Comparison of ENCODE assay signal across 11 mouse cellular contexts in the genomic region with DNA sequence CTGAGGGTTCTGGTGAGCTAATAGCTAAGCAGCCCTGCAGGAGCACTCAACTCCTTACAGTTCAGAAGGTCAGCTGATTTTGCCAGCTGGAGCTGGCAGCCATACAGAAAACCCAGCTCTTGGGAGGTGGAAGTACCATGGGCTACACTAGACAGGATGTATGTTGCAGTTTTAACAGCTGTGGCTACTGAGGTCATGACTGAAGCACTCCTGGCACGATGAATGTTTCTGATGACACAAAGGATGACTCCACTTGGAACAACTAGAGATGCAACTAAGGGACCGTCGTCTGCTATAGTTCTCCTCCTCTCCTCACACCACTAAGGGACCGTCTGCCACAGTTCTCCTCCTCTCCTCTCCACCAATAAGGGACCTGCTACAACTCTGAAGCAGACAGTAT. TPM values are rescaled to one million over a fixed set of nuclear protein-coding genes. Genes with fewer than 3 reads are reported as not detected.
DNase-seq lines count a peak whose midpoint lies in the region; ATAC-seq and TF ChIP-seq lines count a peak whose summit lies in the region.
"Had no signal": no experiment of that assay in that cellular context is flagged by ENCODE, and none has a peak within 500 bp of the region (broad histone marks: within the 10 kb centered on the region; RNA-seq: fewer than 3 reads in every experiment).

No protein-coding gene starts in this region.

- no peaks in the 10 kb centered on the region for H3K27me3 ChIP-seq in lung, embryonic 14.5 days (ENCODE audit: insufficient read depth, low read length)
- no peaks in the 10 kb centered on the region for H3K27me3 ChIP-seq in embryonic facial prominence, embryonic 14.5 days (replicated peaks; ENCODE audit: control insufficient read depth, insufficient read depth, low read length)
- H3K27me3 ChIP-seq in limb, embryonic 13.5 days = no peaks in the 10 kb centered on the region
- H3K27me3 ChIP-seq: hindbrain, embryonic 15.5 days had no signal

- H3K27ac ChIP-seq in lung, embryonic 14.5 days (ENCODE audit: low read depth) = no peak overlapping the region
- H3K27ac ChIP-seq in embryonic facial prominence, embryonic 14.5 days (replicated peaks; ENCODE audit: low read depth, low read length) = no peak overlapping the region
- no peak overlapping the region for H3K27ac ChIP-seq in limb, embryonic 13.5 days
- H3K27ac ChIP-seq: hindbrain, embryonic 15.5 days; liver, embryonic 14.5 days had no signal

- H3K36me3 ChIP-seq in lung, embryonic 14.5 days (ENCODE audit: insufficient read depth) = peaks cover 25% of the 10 kb centered on the region
- H3K36me3 ChIP-seq in embryonic facial prominence, embryonic 14.5 days (ENCODE audit: control insufficient read depth, insufficient read depth, low read length) = peaks cover 34% of the 10 kb centered on the region
- peaks cover 32% of the 10 kb centered on the region for H3K36me3 ChIP-seq in limb, embryonic 13.5 days

- H3K4me3 ChIP-seq in lung, embryonic 14.5 days (ENCODE audit: low read depth, low read length) = no peak overlapping the region
- no peak overlapping the region for H3K4me3 ChIP-seq in embryonic facial prominence, embryonic 14.5 days (ENCODE audit: low read depth, low read length)
- H3K4me3 ChIP-seq in limb, embryonic 13.5 days = no peak overlapping the region
- H3K4me3 ChIP-seq: hindbrain, embryonic 15.5 days had no signal

- 61% methylated on average over 4 of the region's 4 CpGs for WGBS in lung, embryonic 14.5 days
- 76% methylated on average over 4 of the region's 4 CpGs for WGBS in embryonic facial prominence, embryonic 14.5 days
- 77% methylated on average over 4 of the region's 4 CpGs for WGBS in limb, embryonic 13.5 days

- H3K4me1 ChIP-seq in lung, embryonic 14.5 days (ENCODE audit: insufficient read depth) = peaks cover 7% of the 10 kb centered on the region
- peaks cover 15% of the 10 kb centered on the region for H3K4me1 ChIP-seq in embryonic facial prominence, embryonic 14.5 days (ENCODE audit: control insufficient read depth, insufficient read depth, low read length)
- H3K4me1 ChIP-seq in limb, embryonic 13.5 days = peaks cover 24% of the 10 kb centered on the region

- ATAC-seq in lung, embryonic 14.5 days (ENCODE audit: insufficient read depth) = no peak
- ATAC-seq in embryonic facial prominence, embryonic 14.5 days (ENCODE audit: low read depth) = no peak
- no peak for ATAC-seq in limb, embryonic 13.5 days (ENCODE audit: low FRiP score, low read depth)

- peak; percentile 42 for DNase-seq in adrenal gland, postnatal 14 days
- DNase-seq in adrenal gland, postnatal 4 days (ENCODE audit: low spot score in 2 of 2) = no peak
- DNase-seq in lung, embryonic 14.5 days = peak; percentile 15
- DNase-seq in lung, postnatal 25 days (ENCODE audit: low spot score) = no peak
- DNase-seq in embryonic facial prominence, embryonic 14.5 days (ENCODE audit: low spot score) = peak; percentile 12
- DNase-seq in spleen, postnatal 36 days (ENCODE audit: low spot score in 2 of 2) = no peak
- DNase-seq in ovary, postnatal 36 days (ENCODE audit: low spot score) = no peak
- DNase-seq: thymus, postnatal 36 days had no signal

- no peak overlapping the region for H3K4me2 ChIP-seq in lung, embryonic 14.5 days
- no peak overlapping the region for H3K4me2 ChIP-seq in embryonic facial prominence, embryonic 14.5 days (ENCODE audit: low read depth, low read length)
- no peak overlapping the region for H3K4me2 ChIP-seq in limb, embryonic 13.5 days (replicated peaks)
- H3K4me2 ChIP-seq: hindbrain, embryonic 15.5 days had no signal

- no peak overlapping the region for H3K9ac ChIP-seq in lung, embryonic 14.5 days
- H3K9ac ChIP-seq in embryonic facial prominence, embryonic 14.5 days (ENCODE audit: low read depth, low read length) = no peak overlapping the region
- peak overlapping the region; percentile 35; the same call in 1 of the 2 replicates for H3K9ac ChIP-seq in limb, embryonic 13.5 days
- H3K9ac ChIP-seq: hindbrain, embryonic 15.5 days; liver, embryonic 14.5 days had no signal

- no peaks in the 10 kb centered on the region for H3K9me3 ChIP-seq in lung, embryonic 14.5 days (ENCODE audit: low read depth, low read length)
- no peaks in the 10 kb centered on the region for H3K9me3 ChIP-seq in embryonic facial prominence, embryonic 14.5 days (ENCODE audit: control insufficient read depth, low read length)
- H3K9me3 ChIP-seq in limb, embryonic 13.5 days = no peaks in the 10 kb centered on the region
- H3K9me3 ChIP-seq: hindbrain, embryonic 15.5 days had no signal

- TF ChIP-seq CTCF in lung, embryonic 14.5 days (IDR thresholded peaks at IDR 0.05; ENCODE audit: low read depth) = no peak

RNA-seq across cellular contexts. Expression of a gene that starts 2.4 kb away (rescaled TPM):
- total RNA-seq in adrenal gland, postnatal 14 days (2021) = 22.1 and 22.2 TPM in 2 replicates
- total RNA-seq in adrenal gland, postnatal 4 days (2021) = 10 to 100 TPM; 21.5 to 24.1 TPM
- polyA plus RNA-seq in lung, embryonic 14.5 days (2014; fragmentation: Nextera tagmentation; extraction: Ambion mirVana) = 16.4 and 17.2 TPM in 2 replicates
- 16.5 and 18.2 TPM in 2 replicates for polyA plus RNA-seq in embryonic facial prominence, embryonic 14.5 days (2014; fragmentation: Nextera tagmentation; extraction: Ambion mirVana)
- polyA plus RNA-seq in limb, embryonic 13.5 days (2015; fragmentation: Nextera tagmentation; extraction: Ambion mirVana) = 17.7 and 18.2 TPM in 2 replicates

RNA-seq across cellular contexts. Expression of a gene that starts 34.8 kb away (rescaled TPM):
- 12.7 and 15.1 TPM in 2 replicates for total RNA-seq in adrenal gland, postnatal 14 days (2021)
- 10 to 100 TPM; 22.9 TPM for total RNA-seq in adrenal gland, postnatal 4 days (2021)
- polyA plus RNA-seq in lung, embryonic 14.5 days (2014; fragmentation: Nextera tagmentation; extraction: Ambion mirVana) = 9.6 and 10.8 TPM in 2 replicates
- 7.3 and 9.6 TPM in 2 replicates for polyA plus RNA-seq in embryonic facial prominence, embryonic 14.5 days (2014; fragmentation: Nextera tagmentation; extraction: Ambion mirVana)
- polyA plus RNA-seq in limb, embryonic 13.5 days (2015; fragmentation: Nextera tagmentation; extraction: Ambion mirVana) = 5.8 and 7.4 TPM in 2 replicates

Comparison
In these comparisons a context has a peak if more than half of its experiments do, and no peak if none do; other contexts are left out.
1. DNase-seq: peak in adrenal gland, postnatal 14 days (single experiment), lung, embryonic 14.5 days (single experiment) and embryonic facial prominence, embryonic 14.5 days (single experiment); none in adrenal gland, postnatal 4 days (0 of 2), lung, postnatal 25 days (single experiment), spleen, postnatal 36 days (0 of 2) and ovary, postnatal 36 days (single experiment).